Mouse (Mus musculus): ENCODE measurements around the gene Nnat.

The Nnat gene

DNA sequence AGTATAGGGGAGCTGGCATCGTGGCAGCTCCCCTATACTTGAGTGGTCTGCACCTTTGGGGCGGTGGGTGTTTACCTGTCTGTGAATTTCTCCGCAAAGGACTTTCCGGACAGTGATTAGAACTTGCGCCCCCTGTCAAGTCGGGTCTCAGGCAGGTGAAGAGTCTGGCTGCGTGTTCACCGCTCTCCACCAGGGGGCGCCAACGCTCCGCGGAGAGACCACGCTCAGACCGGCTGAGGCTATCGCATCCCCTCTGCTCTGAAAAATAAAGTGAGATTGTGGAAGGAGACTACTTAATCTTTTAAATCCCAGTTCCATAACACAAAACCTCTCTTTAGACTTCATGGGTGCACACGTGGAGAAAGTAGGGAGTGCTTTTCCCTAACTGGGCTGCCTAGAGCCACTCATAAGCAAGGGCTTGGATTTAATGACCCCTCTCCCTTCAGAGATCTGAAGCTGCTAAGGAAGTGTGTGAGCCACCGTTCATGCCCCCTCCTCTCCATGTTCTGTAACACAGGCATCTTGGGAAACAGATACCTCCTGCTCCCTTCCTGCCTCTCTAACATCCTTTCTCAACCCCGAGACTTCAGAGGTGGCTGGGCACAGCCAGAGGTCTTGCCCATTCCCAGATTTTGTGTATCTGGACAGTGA lies 45.3 kb downstream of the Nnat start:
- peak; percentile 68 for DNase-seq (ENCODE audit: low read depth, low spot score)

DNA sequence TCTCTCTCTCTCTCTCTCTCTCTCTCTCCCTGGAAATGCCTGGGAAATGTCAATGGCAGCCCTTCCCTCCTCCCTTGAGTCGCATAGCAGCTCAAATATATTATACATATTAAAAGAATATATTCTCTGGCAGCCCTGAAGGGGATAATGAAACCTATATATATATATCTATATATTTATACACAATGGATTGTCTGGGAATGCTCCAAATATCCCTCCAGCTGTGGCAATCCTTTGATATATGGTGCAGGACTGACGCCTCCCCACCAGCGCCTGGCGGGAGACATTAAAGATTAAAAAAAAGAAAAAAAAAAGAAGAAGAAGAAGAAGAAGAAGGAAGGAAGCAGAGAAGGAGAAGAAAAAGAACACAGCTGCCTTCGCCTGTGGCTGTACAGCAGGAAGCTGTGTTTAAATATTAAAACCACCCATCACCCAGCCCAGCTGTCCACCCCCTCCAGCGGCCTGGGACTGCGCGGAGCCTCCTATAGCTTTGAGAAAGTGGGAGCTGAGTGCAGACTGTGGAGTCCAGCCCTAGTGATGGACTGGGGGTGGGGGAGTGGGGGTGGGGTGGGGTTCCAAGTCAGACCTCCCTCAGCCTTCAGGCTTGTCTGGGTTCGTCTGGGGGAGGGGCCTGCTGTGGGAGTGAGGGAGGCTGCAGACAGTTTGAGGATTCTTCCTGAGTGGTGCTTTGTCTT lies 47.8 kb downstream of the Nnat start:
- no peak for DNase-seq (ENCODE audit: low read depth, low spot score)

DNA sequence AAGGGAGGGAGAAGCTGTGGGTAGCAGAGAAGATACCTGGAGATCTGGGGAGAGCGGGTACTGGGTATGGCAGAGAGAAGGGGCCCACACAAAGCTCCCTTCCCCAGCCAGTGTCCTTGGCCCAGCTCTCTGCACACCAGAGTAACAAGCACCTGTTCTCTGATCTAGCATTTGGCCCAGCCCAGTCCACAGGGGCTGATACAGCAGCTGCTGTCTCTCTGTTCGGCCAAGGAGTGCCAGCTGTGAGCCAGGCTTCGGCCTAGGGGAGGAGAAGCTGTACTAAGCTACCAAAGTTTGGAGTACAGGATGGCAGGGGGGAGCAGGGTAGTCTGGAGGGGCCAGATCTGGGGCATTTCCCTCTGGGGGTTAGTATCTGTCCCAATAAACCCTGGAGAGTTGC lies 51.9 kb downstream of the Nnat start:
- no peak for DNase-seq (ENCODE audit: low read depth, low spot score)
